Mouse (Mus musculus): ENCODE results near the gene Adamts4.

Adamts4 gene

DNA sequence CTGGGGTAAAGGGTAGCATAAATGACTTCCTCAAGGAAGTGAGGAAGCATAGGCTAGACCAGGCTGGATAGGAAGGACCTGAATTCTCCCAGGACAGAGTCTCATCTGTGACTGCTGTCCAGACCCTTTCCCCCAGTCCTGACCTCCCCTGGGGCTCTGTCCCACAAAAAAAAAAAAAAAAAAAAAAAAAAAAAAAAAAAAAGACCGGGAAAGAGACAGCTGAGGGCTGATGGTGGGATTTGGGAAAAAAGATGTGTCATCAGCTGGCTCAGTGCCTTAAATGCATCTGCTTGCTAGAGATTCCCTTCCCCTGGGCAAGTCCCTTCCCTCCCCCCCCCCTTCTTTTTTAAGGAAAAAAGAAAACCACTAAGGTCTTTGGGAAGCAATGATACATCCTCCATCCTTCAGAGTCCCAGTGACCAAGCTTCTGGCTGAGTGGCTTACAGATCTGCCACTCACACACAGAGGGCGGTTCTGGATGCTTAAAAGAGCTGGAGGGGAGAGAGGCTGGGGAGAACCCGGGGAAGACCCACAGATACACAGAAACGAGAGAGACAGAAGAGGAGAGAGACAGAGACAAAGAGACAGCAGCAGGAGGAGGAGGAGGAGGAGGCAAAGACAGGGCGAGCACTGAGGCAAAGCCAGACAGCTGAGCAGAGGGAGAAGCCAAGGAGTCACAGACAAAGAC lies at the start of gene Adamts4:
TSS of gene Adamts4 (plus strand) at position 509 of the 688 bp plus-strand sequence.
- in situ Hi-C loops (cut with MboI, MseI): no loop called here

DNA sequence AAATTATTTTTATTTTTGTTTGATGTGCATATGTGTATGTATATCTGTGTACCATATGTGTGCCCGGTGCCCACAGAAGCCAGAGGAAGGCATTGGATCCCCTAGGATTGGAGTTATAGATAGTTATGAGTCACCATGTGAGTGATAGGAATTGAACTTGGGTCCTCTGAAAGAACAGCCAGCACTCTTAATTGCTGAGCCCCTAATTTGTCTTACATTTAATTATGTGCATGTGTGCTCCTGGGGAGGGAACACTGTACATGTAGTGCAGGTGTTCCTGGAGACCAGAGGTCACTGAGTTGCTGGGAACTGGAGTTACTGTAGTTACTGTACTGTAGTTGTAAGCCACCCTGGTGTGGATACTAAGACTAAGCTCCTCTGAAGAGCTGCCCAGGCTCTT lies 49.5 kb upstream of the Adamts4 start:
- in situ Hi-C loops (cut with MboI, MseI): no loop called here

DNA sequence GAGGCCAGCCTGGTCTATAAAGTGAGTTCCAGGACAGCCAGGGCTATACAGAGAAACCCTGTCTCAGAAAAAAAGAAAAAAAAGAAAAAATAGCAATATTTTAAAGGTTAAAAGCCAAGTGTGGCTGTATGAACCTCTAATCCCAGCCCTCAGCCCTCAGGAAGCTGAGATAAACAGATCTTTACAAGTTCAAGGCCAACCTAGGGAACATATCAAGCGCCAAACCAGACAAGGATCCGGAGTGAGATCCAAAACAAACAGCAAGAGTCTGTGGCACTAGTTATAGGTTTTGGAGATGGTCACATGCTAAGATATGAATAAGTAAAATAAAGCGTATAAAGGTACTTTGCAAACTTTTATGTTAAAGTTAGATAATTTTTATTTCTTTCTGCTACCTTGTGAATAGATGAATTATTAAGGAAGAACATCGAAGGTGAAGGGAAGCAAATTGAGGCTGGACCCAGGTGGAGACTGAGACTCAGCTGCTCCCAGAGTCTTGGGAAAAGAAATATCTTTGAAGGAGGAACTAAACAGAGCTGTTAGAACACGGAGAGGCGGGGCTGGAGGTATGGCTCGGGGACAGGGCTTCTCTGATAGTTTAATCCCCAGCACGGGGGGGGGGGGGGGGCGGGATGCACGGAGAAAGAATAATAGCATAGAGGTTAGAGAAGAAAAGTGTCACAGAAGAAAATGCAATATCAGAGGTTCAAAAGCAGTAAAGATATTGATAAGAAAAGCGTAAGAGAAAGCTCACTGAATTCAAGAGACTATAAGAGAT lies 46.6 kb upstream of the Adamts4 start:
- in situ Hi-C loops (cut with MboI, MseI): no loop called here

DNA sequence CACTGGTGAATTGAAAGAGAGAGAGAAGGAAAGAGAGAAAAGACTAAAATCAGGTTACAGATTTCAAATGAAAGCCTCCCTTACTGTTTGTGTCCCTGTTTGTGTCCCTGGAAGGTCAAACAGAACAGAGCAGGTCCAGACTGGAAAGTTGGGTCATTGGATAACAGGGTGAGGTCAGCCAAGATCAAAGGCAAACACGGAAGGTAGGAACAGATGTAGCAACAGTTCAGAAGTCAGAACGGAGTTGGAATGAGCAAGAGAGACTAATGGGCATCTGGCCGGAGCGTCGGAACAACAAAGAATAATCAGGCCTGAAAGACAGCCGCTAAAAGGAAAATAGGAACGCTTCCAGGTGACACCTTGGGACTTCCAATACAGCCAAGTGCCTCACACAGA lies 46.0 kb upstream of the Adamts4 start:
- in situ Hi-C loops (cut with MboI, MseI): no loop called here

DNA sequence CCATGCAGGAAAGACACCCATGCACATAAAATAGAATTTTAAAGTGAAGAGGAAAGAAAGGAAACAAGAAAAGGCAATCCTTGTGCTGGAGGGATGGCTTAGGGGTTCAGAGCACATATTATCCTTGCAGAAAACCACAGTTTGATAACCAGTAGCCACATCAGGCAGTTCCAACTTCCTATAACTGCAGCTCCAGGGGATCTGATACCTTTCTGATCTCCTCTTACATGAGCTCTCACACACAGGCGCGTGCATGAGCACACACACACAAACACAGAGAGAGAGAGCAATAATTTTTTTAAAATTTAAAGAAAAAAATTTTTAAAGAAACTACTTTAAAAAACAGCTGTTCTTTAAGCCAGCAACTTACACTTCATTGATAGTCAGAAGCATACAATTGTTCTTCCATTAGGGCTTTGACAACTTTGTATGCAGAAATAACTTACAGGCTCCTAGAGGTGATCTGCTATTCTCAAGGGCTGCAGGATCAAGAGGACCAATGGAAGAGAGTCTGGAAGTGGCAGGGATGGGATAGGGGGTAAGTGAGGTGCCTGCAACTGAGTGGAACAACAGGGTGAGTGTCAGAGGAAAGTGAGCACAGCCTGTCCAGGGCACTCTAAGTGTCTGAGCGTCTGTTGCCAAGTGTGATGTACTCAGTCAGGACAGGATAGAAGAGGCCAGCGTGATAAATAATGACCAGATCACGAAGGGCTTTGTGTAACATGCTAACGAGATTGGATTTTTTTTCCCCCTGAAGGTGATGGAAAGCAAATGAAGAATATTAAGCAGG lies 44.3 kb upstream of the Adamts4 start:
- in situ Hi-C loops (cut with MboI, MseI): no loop called here

DNA sequence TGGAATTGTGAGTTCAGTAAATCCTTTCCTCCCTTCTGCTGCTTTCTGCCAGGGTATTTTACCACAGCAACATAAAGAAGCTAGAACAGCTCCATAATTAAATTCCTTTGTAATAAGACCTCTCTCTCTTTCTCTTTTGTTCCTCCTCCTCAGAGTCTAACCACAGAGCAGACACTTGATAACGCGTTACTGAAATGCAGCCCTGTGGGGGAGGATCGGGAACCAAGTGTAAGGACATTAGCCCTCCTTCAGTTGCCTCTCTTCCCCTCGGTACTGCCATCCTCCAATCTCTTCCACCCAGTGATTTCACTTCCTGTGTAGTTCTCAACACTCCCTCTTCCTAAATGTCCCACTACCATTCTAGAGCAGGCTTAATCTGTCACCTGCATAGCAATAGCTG lies 40.8 kb upstream of the Adamts4 start:
- in situ Hi-C loops (cut with MboI, MseI): no loop called here

DNA sequence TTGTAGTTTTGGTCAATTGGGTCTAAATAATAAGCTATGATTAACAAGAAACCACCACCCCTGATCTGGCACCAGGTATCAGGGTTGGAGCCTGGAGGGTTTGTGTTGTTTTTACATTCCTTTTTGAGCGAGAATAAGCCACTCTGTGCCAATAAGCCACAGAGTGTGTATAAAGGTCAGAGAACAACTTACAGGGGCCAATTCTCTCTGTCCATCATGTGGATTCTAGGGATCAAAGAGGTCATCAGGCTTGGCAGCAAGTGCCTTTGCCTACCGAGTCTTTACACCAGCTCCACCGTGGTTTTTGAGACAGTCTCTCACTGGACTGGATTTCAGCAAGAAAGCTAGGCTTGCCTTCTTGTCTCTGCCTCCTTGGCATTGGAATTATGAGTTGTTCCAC lies 37.4 kb upstream of the Adamts4 start:
- in situ Hi-C loops (cut with MboI, MseI): no loop called here

DNA sequence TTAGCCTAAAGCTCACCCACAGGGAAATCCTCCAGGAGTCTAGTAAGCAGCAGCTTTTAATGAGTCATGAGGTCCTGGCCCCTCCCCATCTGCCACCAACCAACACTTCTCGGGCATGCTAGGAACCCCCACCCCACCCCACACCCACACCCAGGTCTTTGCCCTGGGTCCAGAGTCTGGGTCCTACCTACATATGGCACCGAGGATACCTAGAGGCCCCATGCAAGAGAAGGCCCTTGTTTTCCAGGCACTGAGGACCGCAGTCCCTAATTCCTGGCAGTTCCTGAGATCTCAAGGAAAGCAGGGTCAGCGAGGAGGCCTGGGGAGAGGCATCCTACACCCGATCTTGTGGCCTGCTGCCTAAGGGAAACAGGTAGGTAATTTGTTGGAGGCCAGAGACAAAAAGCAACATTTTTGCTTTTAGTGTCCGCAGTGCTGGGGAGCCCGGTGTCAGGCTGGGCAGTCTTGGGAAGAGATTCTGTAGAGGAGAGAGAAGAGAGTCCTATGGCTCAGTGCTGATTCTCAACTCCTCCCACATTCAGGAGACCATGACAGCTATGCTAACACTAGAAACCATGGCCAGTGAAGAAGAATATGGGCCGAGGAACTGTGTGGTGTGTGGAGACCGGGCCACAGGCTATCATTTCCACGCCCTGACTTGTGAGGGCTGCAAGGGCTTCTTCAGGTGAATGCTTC lies 36.3 kb upstream of the Adamts4 start, which contains the start of gene Nr1i3:
TSS of gene Nr1i3 (plus strand) at position 170 of the 696 bp plus-strand sequence.
- in situ Hi-C loops (cut with MboI, MseI): no loop called here

DNA sequence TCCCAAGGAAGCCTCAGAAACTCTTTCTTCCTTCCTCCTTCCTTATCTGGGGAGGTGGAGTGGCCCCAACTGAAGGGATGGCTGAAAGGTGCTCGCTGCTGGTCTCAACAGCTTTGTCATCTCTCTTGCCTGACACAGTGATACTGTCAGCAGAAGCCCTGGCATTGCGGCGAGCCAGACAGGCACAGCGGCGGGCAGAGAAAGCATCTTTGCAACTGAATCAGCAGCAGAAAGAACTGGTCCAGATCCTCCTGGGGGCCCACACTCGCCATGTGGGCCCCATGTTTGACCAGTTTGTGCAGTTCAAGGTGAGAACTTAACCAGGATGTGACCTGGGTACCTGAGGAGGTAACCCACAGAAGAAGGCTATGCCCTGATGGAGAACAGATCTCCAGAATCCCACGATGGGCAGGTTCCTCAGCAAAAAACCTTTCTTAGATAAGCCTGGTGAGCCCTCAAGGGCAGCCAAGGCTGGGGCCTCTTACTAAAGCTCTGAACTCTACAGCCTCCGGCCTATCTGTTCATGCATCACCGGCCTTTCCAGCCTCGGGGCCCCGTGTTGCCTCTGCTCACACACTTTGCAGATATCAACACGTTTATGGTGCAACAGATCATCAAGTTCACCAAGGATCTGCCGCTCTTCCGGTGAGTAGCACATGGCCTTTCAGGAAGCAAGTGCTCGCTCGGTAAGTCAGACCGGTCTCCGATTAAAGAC lies 33.8 kb upstream of the Adamts4 start:
- in situ Hi-C loops (cut with MboI, MseI): no loop called here

DNA sequence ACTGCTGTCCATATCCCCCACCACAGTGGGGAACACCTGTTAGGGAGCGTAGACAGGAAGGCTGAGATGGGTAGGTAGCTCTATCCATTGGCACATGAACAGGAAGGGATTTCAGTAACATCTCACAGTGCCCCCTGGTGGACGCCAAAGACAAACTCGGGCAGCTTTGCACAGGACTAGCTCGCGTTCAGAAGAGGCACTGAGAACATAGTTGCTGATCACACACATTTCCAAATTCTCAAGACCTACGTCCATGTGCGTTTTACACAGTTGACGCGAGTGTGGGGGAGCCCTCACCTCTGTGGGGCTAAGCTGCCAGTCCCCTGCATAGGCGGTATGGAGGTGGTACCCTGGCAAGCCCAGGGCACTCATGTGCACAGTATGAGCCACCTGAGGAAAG lies 29.4 kb upstream of the Adamts4 start:
- in situ Hi-C loops (cut with MboI, MseI): loop anchor here (5.0 kb wide), 1 partner anchor 104 kb away; no protein-coding TSS in a partner anchor

DNA sequence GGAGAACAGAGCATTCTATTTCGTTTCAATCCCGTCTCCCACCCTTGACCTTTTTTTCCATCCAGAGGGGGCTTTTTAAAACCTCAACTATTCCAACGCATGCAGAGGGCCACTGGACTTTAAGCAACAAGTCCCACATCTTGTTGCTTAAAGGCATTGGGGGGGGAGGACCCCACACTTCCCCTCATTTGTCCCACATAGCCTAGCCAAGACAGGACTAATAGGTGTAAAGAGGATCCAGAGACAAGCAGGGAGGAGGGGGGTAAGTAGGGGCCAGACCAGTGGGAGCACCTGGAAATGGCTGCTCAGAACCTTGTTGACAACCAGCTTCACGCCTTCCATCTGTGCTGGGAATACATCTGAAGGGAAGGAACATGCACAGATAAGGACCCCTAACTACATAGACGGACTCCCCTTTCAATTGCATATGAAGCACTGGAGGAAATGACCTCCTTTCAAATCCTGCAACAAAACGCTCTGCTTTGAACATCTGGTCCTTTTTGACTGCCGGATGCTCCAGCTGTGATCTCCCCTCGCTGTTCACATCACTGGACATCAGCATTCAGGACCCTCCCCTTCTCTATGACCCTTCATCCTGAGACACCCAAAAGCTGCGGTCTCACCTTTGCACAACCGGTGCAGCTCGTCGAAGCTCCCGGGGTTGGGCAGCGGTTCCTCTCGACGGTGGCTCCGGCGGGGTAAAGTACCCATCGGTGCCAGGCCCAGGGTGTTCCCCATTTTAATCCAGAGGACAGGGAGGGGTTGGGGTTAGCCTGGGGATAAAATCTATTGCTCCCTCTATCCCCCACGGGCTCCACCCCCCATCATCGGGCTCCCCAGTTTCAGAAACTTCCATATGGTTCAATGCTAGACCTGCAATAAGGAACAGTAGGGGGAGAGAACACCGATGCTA lies 28.7 kb upstream of the Adamts4 start:
- in situ Hi-C loops (cut with MboI, MseI): loop anchor here (5.0 kb wide), 1 partner anchor 104 kb away; no protein-coding TSS in a partner anchor

DNA sequence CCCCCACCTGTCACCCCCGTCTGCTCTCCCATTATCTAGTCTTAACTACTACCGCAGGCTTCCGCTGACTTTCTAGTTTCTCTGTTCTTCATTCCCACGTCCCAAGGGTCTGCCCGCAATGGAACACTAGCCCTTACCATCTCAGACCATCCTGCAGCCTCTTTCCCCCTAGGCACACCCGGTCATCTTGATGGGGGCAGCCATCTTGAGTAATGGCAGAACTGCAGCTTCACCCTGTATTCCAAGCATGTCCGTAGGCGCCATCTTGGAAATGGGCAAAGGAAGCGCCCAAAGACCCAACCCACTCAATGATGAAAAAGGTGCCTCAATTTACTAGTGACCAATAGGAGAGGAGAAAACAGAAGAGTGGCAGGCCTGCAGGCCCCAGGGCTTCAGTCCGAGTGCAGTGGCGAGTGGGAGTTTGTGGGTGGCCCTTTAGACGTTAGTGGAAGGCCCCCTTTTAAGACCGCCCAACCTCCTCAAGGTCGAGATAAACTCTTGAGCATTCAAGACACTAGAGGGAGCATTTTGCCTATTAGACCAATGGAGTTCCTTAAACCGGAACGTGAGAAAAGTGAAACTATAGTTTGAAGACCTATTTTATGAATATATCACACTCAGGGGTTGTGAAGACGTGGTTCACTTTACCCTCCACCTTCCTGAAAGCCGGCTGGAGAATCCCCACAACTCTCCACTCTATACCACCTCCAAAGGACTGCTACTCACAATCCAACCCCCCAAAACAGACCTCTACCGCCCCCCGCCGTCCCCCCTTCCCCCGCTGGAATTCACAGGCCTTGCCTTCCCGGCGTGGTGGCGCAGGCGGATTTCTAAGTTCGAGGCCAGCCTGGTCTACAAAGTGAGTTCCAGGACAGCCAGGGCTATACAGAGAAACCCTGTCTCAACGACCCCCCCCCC lies 27.7 kb upstream of the Adamts4 start, which contains the start of gene Tomm40l:
TSS of gene Tomm40l (minus strand) at position 277 of the 918 bp plus-strand sequence.
- in situ Hi-C loops (cut with MboI, MseI): loop anchor here (5.0 kb wide), 1 partner anchor 105 kb away; no protein-coding TSS in a partner anchor

DNA sequence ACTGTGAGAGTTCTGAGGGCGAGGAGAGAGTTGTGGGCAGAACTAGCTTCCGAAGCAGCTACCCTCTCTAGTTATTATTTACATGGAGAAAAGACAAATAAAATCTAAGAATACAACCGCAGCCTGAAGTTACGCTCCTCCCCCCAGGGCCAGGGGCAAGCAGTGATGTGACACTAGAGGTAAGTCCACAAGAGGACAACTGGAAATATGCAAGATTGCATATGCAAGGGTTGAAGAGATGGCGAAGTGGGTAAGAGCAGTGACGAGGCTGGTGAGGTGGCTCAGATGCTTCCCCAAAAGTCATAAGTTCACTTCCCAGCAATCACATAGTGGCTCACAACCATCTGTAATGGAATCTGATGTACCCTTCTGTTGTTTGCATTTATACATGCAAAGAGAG lies 27.1 kb upstream of the Adamts4 start:
- in situ Hi-C loops (cut with MboI, MseI): loop anchor here (5.0 kb wide), 1 partner anchor 106 kb away; no protein-coding TSS in a partner anchor

DNA sequence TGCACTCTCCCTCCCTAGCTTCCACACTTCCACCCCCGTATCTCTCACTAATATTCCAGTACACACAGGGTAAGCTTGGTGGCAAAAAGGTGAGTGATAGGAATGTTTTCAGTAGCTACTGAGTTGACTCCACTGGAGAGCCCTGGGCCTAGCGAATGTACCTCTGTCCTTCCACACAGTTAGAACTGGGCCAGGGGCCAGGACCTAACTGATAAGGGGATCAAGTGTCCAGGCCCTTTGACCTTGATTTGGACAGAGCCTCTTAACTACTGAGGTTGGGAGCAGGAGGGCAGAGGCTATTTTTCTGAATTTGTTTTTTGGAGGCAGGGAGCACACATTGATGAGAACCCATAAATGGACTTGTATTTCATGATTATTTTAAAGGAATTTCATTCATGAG lies 26.4 kb upstream of the Adamts4 start:
- in situ Hi-C loops (cut with MboI, MseI): loop anchor here (5.0 kb wide), 1 partner anchor 106 kb away; no protein-coding TSS in a partner anchor

DNA sequence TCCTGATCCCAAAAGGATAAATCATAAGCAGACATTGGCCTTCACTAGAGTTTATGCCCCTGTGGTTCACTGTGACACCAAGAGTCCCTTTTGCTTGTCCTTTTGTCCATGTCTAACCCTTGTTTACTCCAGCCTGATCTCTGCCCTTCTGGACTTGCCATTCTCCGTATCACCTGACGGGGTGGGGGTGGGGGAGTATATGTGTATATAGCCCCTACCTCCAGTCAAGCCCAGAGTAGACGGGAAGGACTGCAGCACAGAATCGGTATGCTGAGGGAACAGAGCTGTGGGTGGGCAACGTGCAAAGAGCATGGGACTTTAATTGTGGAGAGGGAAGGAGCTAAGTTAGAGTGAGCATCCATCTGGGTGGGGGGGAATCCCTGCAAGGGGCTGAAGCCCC lies 25.4 kb upstream of the Adamts4 start, which contains the start of gene Apoa2:
TSS of gene Apoa2 (plus strand) at position 198 of the 400 bp plus-strand sequence.
- in situ Hi-C loops (cut with MboI, MseI): loop anchor here (5.0 kb wide), 1 partner anchor 108 kb away; no protein-coding TSS in a partner anchor

DNA sequence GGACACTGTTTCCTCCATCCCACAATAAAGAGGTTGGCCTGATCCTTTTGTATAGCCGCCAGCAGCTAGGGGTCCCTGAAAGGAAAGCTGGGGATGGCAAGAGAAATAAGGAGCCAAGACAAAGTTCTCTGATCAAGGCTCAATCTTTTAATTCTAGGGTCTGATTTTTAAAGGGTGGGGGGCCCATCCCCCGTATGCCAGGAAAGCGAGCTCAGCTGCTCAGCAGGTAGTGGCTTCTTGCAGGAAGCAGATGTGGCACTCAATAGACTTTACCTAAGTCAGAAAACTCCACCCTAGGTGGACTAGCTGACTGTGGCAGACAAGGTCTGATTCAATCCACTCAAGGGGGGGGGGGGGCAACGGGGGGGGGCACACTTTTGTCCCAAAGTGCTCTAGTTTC lies 23.4 kb upstream of the Adamts4 start:
- in situ Hi-C loops (cut with MboI, MseI): no loop called here

DNA sequence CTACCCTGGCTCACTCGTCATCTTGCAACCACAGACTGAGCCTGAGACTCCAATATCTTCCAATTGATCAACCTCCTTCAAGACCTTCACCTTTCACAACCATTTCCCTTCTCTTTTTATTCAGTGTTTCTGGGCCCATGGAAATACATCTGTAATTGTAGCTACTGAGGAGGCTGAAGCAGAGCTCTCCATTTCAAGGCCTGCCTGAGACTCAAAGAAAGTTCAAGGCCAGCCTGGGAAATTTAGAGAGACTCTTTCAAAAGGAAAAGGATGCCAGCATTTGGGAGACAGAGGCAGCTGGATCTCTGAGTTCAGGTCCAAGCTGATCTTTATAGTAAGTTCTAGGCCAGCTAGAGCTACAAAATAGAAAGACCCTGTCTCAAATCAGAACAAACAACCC lies 22.3 kb upstream of the Adamts4 start:
- in situ Hi-C loops (cut with MboI, MseI): no loop called here

DNA sequence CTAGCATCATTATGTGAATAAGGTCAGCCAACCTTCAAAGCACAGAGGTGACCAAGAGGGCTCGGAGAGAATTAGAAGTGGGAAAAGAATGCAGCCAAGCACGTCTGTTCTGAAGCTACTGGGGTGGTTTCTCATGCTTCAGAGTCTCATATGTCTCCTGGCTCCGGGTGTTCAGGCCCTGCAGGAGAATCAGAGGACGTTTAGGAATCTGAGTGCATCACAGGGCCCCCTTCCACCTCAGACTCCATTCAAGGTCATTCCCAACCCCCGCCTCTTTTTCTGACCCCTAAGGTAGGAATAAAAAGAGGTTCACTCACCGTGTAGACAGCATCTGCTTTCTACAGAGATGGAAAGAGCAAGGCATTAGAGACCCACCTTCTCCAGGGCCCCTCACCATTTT lies 20.5 kb upstream of the Adamts4 start:
- in situ Hi-C loops (cut with MboI, MseI): no loop called here

All from T-helper 1 cell (primary cell).